Mouse (Mus musculus) thymus, postnatal 0 days (tissue): ENCODE data around the gene Neurl3. TPM values are rescaled to one million over a fixed set of nuclear protein-coding genes. Genes with fewer than 3 reads are reported as not detected.

Source experiments
- DNase-seq: peaks from one replicate; pipeline ENCODE4 v3.0.0-alpha.2; 2015; ENCODE audit warnings: low spot score
- polyA plus RNA-seq: library from polyadenylated mRNA; unstranded; fragments of >200 nt; fragmentation: Nextera tagmentation; extraction: Ambion mirVana; gene quantifications from 2 replicates; pipeline ENCODE4 v1.2.1, GENCODE M21; 2015

The Neurl3 gene
- polyA plus RNA-seq, 1 experiment from 2014 or later, result 4.4 TPM

DNA sequence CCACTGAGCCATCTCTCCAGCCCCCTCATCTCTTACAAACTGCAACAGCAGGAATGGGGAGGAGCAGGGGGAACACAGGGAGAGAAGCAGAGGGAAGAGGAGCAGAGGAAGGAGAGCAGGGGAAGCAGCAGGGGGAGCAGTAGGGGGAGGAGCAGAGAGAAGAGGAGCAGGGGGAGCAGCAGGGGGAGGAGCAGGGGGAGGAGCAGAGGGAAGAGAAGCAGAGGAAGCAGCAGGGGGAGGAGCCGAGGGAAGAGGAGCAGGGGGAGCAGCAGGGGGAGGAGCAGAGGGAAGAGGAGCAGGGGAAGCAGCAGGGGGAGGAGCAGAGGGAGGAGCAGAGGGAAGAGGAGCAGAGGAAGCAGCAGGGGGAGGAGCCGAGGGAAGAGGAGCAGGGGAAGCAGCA lies 15.8 kb downstream of the Neurl3 start:
- DNase-seq, result no peak

DNA sequence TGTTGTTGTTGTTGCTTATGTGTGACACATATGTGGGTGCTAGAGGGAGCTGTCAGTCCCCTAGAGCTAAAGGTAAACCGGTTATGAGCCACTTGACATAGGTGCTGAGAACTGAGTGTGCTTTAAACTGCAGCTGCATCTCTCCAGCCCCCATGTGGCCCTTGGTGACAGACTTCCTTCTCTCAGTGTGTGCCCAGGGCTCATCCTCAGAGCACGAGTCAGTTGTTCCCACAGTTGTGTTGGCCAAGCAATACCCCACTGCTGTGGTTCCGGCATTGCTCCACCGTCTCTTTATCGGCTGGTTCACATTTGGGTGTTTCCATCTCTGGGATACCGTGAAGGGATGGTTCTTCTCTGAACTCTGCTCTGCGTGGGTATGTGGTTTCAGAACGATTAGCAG lies 17.2 kb downstream of the Neurl3 start:
- DNase-seq, result no peak

DNA sequence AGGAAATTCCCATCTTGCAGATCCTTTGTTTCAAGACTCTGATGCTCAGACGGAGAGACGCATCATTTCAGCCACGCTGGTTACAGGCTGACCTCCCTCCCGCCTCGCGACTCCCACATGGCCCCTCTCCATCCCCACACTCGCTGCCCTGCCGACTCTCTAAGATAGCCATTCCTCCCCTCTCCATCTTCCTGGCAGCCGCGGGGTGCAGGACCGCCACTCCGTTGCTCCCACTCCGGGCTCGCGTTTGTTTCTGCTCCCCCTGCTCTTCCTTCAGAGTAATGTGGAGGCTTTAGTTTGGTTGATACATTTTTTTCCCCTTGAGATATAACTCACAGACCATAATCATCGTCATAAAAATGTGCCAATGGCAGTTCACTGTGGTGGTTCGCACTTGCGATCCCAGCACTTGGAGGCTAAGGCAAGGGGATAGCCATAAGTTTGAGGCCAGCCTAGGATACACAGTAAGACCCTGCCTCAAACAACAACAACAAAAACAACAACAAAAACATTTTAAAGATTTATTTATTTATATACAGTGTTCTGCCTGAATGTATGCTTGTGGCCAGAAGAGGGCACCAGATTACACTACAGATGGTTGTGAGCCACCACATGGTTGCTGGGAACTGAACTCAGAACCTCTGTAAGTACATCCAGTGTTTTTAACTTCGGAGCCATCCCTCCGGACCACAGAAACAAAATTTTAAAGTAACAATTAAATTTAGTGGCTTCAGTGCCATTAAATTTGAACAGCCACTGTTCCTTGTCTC lies 18.4 kb downstream of the Neurl3 start:
- no peak for DNase-seq

DNA sequence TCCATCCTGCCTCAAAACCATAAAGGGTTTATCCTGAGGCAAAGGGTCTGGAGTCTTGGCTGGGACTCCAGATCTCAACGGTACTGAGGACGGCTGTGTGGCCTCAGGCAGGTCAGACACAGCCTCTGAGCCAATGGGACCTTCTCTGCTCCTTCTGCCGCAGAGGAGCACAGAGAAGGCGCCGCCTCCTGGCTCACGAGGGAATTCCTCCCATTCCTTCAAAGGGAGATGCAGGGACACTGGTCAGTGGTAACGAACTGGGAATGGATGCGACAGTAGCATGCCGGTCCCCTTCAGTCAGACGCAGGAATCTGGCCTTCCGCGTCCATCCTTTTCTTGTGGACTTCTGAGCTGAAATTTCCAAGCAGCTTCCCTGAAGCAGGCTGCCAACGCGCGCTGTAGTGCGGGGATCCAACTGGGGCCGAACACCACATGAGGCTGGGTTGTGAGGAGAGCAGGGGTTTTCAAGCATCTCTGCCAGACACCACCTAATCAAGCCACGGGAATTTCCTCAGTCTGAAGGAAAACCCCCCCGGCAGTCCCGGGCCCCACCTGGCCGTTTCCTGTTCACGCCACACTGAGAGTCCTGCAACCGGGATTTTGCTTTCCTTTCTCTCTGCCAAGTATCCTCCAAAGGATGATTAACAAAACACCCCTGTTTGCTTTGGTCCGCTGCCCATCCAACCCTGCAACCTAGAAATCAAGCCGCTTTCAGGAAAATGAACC lies 19.7 kb downstream of the Neurl3 start:
- no peak for DNase-seq

DNA sequence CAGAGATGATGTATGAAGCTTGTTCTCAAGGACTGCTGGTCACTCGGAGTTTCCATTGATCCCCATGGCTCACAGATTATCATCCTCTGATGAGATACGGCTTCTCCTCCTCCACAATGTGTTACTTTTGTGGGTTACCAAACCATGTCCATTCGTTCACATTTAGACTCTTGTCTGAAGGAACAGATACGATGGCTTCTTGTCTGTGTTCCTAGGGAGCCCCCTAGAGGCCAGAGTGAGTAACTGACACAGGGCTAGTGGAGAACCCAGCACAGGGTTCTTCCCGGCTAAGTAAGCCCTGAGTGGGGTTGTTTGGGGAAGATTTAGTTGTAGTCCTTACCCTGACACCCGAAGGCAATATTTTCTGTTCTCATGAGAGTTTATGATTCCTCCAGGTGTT lies 21.7 kb downstream of the Neurl3 start:
- peak; percentile 88 for DNase-seq

DNA sequence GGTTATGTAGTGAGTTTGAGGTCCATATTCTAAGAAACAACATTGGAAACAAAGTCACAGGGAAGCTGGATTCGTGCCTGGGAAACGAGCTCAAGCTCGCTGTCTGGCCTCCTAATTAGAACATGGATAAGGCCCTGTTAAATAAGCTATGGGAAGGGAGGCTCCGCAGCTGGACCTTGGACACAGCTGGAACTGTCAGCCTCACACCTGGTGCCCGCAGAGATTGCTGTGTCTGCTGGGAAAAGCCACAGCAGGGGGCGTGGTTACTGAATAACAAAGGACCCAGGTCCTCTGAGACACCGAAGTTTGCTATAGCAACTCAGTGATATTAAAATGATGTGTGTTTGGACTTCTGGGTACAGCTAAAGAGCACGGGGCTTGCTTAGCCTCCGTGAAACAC lies 23.1 kb downstream of the Neurl3 start:
- peak; percentile 30 for DNase-seq

DNA sequence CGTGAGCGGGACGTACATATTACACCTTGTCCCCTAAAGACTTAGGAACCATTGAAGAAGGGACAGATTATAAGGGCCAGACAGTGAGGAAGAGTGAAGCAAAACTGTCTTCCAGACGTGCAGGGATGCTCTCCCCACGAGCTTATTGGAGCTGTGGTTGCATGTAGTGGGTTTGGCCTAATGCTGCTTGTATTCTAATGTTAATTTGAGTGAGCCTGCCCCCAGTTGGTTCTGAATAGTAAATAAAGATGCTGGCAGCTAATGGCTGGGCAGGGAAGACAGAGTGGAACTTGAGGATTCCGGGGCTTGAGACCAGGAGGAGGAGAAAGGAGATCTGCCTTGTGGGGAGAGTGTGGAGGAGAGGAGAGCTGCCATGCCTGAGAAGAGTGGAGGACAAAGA lies 27.8 kb downstream of the Neurl3 start:
- DNase-seq, result no peak

DNA sequence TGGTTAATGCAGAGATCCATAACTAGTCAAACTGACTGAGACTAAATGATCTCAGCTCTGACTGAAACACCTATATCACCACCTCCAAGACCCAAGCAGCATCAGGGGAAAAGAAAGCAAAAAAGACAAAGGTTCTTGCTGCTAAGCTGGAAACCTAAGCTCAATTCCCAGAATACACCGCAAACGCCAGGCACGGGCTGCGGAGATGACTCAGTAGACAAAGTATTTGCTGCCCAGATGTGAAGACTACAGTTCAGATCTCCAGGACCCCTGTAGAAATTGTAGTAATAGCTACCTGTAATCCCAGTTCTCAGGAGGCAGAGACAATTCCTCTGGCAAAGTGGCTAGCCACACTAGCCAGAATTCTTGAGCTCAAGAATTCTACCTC lies 29.7 kb downstream of the Neurl3 start:
- DNase-seq, result no peak

DNA sequence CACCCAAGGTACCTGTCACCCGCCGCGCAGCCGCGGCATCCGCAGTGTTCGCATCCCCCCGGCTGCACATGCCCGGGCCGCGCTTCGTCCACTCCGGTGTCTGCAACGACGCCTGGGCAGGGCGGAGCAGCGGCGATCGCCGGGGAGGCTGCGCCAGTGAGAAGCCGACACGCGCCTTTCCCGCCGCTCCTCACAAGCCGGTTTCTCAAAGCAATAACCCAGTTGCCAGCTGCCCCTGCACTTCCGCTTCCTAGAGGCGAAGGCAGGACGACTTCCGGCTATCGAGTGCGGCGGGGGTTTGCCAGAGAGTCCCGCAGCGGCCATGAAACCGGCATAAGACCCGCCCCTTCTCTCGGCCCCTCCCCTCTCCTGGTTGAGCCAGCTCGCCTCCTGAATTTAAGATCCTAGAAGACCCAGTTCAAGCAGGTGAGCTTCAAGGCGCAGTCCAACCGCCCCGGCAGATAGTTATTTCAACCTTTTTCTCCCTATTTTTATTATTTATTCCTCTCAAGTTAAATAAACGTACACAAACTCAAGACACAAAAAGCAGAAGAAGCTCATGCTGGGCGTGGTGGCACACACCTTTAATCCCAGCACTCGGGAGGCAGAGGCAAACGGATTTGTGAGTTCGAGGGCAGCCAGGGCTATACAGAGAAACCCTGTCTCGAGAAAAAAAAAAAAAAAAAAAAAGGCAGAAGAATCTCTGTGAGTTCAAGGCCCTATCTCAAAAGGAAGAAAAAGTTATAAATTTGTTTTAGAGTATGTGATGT lies 30.2 kb downstream of the Neurl3 start, which contains the start of gene Uggt1:
Uggt1 (minus strand) TSS at position 663 of the 770 bp plus-strand sequence.
- DNase-seq, result peak; percentile 93

DNA sequence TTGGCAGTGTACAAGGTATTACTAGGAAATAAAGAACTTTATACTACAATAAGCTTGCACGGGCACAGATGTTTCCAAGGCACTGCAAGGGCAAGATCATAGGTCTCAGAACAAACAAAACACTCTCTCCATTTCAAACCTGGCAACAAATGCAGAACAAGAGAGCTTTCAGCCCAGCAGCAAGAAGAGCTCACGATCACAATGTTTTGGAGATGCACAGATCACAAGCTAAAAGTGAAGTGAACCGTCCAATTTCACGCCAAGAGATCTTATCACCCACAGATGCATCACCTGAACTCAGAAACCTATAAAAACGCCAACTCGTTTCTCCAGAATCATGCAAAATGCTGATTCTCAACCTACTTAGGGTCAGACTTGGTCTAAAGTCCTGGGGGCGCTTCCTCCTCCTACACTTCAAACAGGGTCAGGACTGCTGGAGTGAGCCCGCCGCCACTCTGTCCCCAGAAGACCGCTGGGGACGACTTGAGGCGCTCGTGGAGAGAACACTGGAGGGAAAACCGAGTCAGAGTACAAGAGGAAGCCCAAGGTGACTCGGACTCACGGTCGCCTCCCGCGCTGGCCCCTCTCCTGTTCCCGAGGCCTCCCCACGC lies 30.9 kb downstream of the Neurl3 start:
- DNase-seq, result no peak

DNA sequence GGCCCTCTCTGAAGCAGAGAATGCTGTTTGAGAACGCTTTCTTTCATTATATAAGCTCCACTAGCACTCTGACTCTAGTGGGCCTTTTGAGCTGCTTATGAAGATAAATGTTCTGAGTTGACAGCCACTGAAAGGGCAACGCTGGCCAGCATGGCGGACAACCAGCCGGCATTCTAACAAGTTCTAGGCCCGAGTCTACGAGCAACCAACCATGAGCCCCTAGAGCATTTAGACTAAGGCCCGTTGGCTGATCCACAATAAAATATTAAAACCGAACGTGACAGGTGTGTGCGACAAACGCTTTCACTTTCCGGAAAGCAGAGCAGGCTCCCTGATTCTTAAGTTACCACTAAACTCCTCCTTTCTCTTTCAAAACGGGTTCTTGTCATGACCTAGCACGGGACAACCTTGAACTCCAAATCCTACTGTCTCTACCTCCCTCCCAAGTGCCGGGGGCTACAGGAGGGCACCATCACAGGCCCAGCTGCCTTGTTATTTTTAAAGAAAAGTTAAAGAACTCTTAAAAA lies 32.5 kb downstream of the Neurl3 start:
- no peak for DNase-seq

DNA sequence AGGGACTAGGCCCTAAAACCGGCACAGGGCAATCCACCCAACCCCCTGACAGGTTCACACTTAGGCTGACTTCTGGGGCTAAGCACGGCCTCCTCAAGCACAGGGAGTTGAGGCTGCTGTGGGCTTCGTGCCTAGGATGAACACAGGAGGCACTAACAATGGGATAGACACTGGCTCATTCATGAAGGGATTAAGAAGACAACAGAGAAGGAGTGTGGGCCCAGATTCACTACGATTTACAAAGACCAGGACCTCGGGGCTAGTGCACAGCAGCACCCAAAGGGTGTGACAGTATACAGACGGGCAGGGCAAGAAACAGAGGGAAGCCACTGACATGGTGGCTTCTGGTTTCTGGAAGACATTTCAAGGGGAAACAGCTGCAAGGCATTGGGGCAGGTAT lies 34.3 kb downstream of the Neurl3 start:
- DNase-seq, result no peak

DNA sequence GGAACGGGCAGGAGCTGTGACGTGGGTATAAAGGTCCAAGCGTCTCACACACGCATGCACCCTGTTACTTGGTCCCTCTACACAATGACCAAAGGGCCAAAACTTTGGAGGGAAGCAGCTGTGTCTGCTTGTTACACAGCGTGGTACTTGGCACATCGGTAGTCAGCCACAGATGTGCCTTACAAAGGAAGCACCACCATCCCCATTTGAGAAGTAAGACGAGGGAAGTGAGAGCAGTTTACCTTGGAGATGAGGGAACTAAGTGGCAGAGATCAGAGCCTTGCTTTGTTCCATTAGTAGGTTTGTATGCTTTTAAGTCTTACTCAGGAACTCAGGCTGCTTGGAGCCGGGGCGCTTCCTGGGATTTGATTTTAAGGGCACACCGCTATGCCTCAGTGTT lies 35.1 kb downstream of the Neurl3 start:
- no peak for DNase-seq

DNA sequence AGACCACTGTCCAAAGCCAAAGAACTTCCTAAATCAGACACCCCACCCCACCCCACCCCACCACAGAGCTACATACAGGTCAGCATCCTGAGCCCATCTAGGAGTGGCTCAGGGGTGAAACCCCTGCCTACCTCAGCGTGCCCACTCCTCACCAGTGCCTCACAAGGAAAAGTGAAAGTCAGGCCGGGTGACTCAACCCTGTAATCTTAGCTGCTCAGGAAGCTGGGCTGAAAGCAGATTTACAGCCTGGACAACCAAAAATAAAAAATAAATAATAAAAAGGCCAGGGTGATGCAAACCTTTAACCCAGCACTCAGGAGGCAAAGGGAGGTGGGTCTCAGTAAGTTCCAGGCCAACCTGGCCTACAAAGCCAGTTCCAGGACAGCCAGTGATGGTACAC lies 38.6 kb downstream of the Neurl3 start:
- DNase-seq, result no peak

DNA sequence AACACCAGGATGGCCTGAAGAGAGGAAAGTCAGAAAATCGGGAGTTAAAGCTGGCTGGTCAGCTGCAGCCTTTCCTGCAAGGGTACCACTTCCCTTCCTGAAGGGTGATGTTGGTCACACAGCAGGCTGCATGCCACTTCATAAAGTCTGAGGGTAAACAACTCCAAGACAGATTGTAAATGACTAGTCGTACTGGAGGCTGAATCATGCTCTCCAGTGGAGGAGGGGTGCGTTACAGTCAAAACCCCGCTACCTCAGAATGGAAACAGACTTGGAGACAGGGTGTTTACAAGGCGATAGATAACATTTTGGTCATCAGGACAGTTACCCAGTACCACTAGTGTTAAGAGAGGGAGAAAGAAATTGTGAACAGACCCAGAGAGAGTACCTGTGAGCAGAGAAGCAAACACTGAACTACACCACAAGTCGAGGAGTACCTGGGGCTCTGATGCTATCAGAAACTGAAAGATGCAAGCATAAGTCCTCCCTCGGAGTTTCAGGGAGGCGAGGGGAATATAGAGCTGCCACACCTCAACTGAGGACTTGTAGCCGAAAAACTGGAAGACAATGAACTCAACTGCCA lies 39.3 kb downstream of the Neurl3 start:
- no peak for DNase-seq

DNA sequence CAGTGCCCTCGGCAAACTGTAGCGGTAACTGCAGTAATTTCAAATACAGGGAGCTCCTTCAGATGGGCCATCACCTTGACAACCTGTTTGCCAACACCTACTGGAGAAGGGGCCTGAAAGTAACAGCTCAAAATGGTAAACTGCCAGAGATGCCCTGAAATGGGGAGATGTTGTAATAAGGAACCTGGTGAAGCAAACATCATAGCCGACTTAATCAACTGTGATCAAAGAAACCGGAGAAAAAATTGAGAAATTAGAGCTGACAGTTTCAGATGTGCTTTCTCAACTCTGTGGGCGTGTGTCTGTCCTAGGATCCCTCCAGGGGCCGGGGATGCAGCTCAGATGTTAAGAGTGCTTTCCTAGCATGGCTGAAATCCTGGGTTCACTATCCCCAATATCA lies 41.3 kb downstream of the Neurl3 start:
- DNase-seq, result no peak

DNA sequence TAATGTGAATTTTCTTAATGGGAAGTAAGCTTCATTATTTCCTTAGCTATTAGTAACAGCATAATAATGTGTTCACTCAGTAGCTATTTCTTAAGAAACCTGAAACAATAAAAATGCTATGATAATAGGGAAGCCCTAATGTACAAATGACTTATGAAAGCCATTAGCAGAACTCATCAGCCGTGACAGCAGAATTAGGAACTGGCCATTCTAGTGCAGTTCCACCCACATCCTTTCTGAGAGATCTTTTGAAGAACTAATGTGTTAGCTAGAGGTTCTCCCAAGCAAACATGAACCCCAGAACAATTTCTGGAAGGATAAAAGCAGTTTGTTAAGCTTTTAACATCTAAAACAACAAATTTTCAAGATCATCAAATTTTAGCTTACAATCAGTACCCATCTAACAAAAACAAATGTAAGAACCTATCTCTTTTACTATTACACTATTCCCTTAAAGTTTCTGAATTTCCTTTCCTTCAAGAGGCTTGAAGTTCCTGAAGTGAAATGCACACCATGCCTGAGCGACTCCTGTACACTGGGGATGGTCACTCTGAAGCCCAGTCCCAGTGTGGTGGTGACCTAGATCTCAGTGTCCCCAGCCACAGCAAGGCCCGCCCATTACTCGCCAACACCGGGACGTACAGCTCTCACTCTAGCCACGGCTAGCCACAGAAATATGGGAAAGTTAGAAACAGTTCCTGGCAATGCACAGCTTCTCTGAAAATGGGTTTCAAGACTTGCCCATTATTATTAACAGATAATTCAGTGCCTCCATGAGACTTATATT lies 43.4 kb downstream of the Neurl3 start:
- DNase-seq, result no peak

DNA sequence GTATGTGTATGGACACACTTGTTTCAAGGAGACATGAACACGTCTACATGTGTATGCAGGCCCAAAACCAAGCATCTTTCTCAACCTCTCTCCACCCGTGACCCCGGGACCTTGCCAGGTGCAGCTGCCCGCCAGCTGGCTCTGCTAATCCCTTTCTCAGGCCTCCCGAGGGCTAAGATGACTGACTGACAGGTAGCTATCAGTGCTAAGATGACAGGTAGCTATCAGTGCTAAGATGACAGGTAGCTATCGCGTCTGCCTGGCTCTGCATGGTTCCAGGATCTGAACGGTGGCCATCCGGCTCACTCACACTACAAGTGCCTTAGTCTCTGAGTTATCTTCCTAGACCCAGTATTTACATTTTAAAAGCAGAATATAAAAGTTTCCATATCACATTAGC lies 46.0 kb downstream of the Neurl3 start:
- no peak for DNase-seq

DNA sequence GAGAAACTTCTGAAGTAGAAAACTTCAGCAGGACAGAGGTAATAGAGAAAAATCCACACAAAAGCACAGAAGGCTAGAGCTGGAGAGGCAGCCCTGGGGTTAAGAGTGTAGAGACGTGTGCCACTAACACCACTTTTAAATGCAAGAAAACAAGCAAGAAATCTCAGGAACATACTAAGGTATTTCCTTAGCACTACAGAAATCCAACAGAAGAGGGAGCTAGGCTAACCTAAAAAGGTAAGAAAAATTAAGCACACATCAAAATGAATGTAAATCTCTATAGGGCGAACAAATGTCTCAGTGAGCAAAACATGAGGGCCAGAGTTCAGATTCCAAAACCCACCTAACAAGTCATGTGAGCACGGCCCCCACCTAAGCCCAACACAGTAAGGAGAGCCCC lies 49.8 kb downstream of the Neurl3 start:
- peak; percentile 63 for DNase-seq
